ENCODE assay signal across 15 mouse cellular contexts in the genomic region with DNA sequence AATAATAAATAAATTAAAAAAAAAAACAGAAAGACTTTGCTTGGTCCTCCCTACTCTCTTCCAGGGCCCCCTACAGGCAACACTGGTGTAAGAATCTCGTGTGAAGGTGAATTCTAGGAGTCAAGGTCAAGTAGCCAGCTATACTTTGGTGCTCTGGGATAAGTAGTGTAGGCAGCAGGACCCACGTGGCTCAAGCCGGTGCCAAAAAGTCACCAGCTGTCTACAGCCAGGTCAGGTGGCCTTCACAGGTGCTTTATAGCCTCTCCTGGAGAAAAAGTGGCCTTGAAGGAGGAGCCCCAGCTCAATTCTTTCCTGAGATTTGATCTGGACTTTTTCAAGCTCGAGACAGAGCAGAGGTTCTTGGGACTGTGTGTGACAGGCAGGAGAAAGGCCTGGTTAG. TPM values are rescaled to one million over a fixed set of nuclear protein-coding genes. Genes with fewer than 3 reads are reported as not detected.
DNase-seq lines count a peak whose midpoint lies in the region; TF ChIP-seq lines count a peak whose summit lies in the region.
"Had no signal": no experiment of that assay in that cellular context is flagged by ENCODE, and none has a peak within 500 bp of the region (broad histone marks: within the 10 kb centered on the region; RNA-seq: fewer than 3 reads in every experiment).

No protein-coding gene starts in this region.

- TF ChIP-seq POLR2A in lung, adult 2 months (IDR thresholded peaks at IDR 0.05; ENCODE audit: borderline replicate concordance, extremely low read depth, low read depth, low read length) = no peak
- TF ChIP-seq POLR2A in embryonic fibroblast, embryonic 13.5 days (IDR thresholded peaks at IDR 0.05; ENCODE audit: low read depth, low read length) = no peak
- TF ChIP-seq POLR2A in cerebellum, adult 2 months (IDR thresholded peaks at IDR 0.05; ENCODE audit: borderline replicate concordance, insufficient read depth, low read length) = no peak

- peaks cover 3% of the 10 kb centered on the region; the same call in 1 of the 2 replicates for H3K4me1 ChIP-seq in lung, adult 2 months (ENCODE audit: control insufficient read depth, insufficient read depth, low read length)
- no peaks in the 10 kb centered on the region for H3K4me1 ChIP-seq in embryonic fibroblast, embryonic 13.5 days (ENCODE audit: control insufficient read depth, insufficient read depth, low read length)
- H3K4me1 ChIP-seq in cerebellum, adult 2 months (ENCODE audit: control insufficient read depth, insufficient read depth, low read length) = no peaks in the 10 kb centered on the region

- 85% methylated on average over 4 of the region's 4 CpGs for WGBS in lung, adult 2 months
- 89% methylated on average over 4 of the region's 4 CpGs for WGBS in cerebellum, adult 2 months

- no peaks in the 10 kb centered on the region for H3K27me3 ChIP-seq in cerebellum, adult 2 months (ENCODE audit: control insufficient read depth, insufficient read depth, low read length)

- no peak overlapping the region for H3K27ac ChIP-seq in embryonic fibroblast, embryonic 13.5 days (ENCODE audit: insufficient read depth, low read length)
- H3K27ac ChIP-seq in cerebellum, adult 2 months (ENCODE audit: insufficient read depth, low read length) = no peak overlapping the region
- H3K27ac ChIP-seq: midbrain, embryonic 13.5 days had no signal

- peak; percentile 42 to 59 for DNase-seq in kidney, adult 8-10 months
- DNase-seq in kidney, postnatal 4 days = no peak
- peak; percentile 64 for DNase-seq in lung, postnatal 36 days
- no peak for DNase-seq in lung, adult 2 months
- DNase-seq in cerebellum, adult 2 months = no peak
- no peak for DNase-seq in layer of hippocampus, adult 9-10 months (ENCODE audit: low spot score)
- no peak for DNase-seq in right cerebral cortex, postnatal 25 days
- DNase-seq: cerebellum, postnatal 36 days; forebrain, postnatal 0 days; heart, postnatal 4 days; layer of hippocampus, adult 9-11 months; thymus, postnatal 36 days had no signal

- no peak for TF ChIP-seq CTCF in lung, adult 2 months (IDR thresholded peaks at IDR 0.05; ENCODE audit: insufficient read depth, low read length)
- TF ChIP-seq CTCF in embryonic fibroblast, embryonic 13.5 days (IDR thresholded peaks at IDR 0.05; ENCODE audit: borderline replicate concordance, insufficient read depth, low read length) = no peak
- TF ChIP-seq CTCF in cerebellum, adult 2 months (IDR thresholded peaks at IDR 0.05; ENCODE audit: borderline replicate concordance, insufficient read depth, low read depth, low read length) = no peak

- H3K4me3 ChIP-seq in lung, adult 2 months (replicated peaks; ENCODE audit: extremely low read depth, low read depth, low read length) = no peak overlapping the region
- H3K4me3 ChIP-seq in embryonic fibroblast, embryonic 13.5 days (ENCODE audit: insufficient read depth, low read length) = 0 out of 2 replicates have a peak overlapping the region, but pooled peaks have one; percentile 55
- H3K4me3 ChIP-seq in cerebellum, adult 2 months (replicated peaks; ENCODE audit: insufficient read depth, low read depth, low read length) = no peak overlapping the region
- H3K4me3 ChIP-seq: midbrain, embryonic 13.5 days had no signal

RNA-seq across cellular contexts. Expression of a gene that starts 1.9 kb away (rescaled TPM):
- polyA plus RNA-seq in lung, adult 2 months (2012; rRNA removed) = 11.1 and 12.5 TPM in 2 replicates
- 48.6 and 57.3 TPM in 2 replicates for polyA plus RNA-seq in embryonic fibroblast, embryonic 13.5 days (2011; ENCODE audit: insufficient read length, low read depth, missing spikeins)
- polyA plus RNA-seq in cerebellum, adult 2 months (2012; rRNA removed) = 4.1 and 4.7 TPM in 2 replicates

RNA-seq across cellular contexts. Expression of a gene that starts 18.1 kb away (rescaled TPM):
- 3.1 and 3.6 TPM in 2 replicates for polyA plus RNA-seq in lung, adult 2 months (2012; rRNA removed)
- polyA plus RNA-seq in embryonic fibroblast, embryonic 13.5 days (2011; ENCODE audit: insufficient read length, low read depth, missing spikeins) = 2.7 and 3.2 TPM in 2 replicates
- 4.8 TPM in 2 replicates for polyA plus RNA-seq in cerebellum, adult 2 months (2012; rRNA removed)

RNA-seq across cellular contexts. Expression of a gene that starts 36.9 kb away (rescaled TPM):
- 110 and 166 TPM in 2 replicates for polyA plus RNA-seq in lung, adult 2 months (2012; rRNA removed)
- 91.3 and 112 TPM in 2 replicates for polyA plus RNA-seq in embryonic fibroblast, embryonic 13.5 days (2011; ENCODE audit: insufficient read length, low read depth, missing spikeins)
- polyA plus RNA-seq in cerebellum, adult 2 months (2012; rRNA removed) = 202 and 210 TPM in 2 replicates

RNA-seq across cellular contexts. Expression of a gene that starts 48.8 kb away (rescaled TPM):
- polyA plus RNA-seq in lung, adult 2 months (2012; rRNA removed) = 19.6 and 23.6 TPM in 2 replicates
- 9.6 and 14.3 TPM in 2 replicates for polyA plus RNA-seq in embryonic fibroblast, embryonic 13.5 days (2011; ENCODE audit: insufficient read length, low read depth, missing spikeins)
- polyA plus RNA-seq in cerebellum, adult 2 months (2012; rRNA removed) = 42.4 and 47.4 TPM in 2 replicates

RNA-seq across cellular contexts. Expression of a gene that starts 51.9 kb away (rescaled TPM):
- 21.8 and 37.4 TPM in 2 replicates for polyA plus RNA-seq in lung, adult 2 months (2012; rRNA removed)
- polyA plus RNA-seq in embryonic fibroblast, embryonic 13.5 days (2011; ENCODE audit: insufficient read length, low read depth, missing spikeins) = 1.9 and 5.8 TPM in 2 replicates
- 0.15 and 0.22 TPM in 2 replicates for polyA plus RNA-seq in cerebellum, adult 2 months (2012; rRNA removed)
- polyA plus RNA-seq: forebrain, postnatal 0 days; stomach, embryonic 14.5 days had no signal

Comparison
In these comparisons a context has a peak if more than half of its experiments do, and no peak if none do; other contexts are left out.
1. DNase-seq: peak in kidney, adult 8-10 months (2 of 2) and lung, postnatal 36 days (single experiment); none in kidney, postnatal 4 days (0 of 2), lung, adult 2 months (single experiment), cerebellum, adult 2 months (0 of 2), layer of hippocampus, adult 9-10 months (single experiment) and right cerebral cortex, postnatal 25 days (single experiment).